Mouse (Mus musculus) adrenal gland, postnatal 36 days (tissue): Measurements from ENCODE around the gene Olfr1415. TPM values are rescaled to one million over a fixed set of nuclear protein-coding genes. Genes with fewer than 3 reads are reported as not detected.
"Not testable (repeated sequence)": the region's sequence is repeated elsewhere in the genome, so short reads cannot be mapped to it uniquely, and the experiment has no call there.

Source experiments
- DNase-seq, 2 experiments: peaks; one replicate each; pipeline ENCODE4 v3.0.0; 2021; ENCODE audit warnings: mixed read lengths in 1 of 2
- long read RNA-seq, 2 experiments: library from polyadenylated mRNA; stranded (forward); transcript quantifications; one replicate each; pipeline ENCODE4 v2.0.0; 2021; ENCODE audit warnings: borderline sequencing depth in 2 of 2
- total RNA-seq, 2 experiments: library from RNA; stranded (reverse); gene quantifications; 2 replicates each; pipeline ENCODE4 v1.2.3; 2021

Olfr1415 gene
- not detected for total RNA-seq
- long read RNA-seq, experiment 1, result 0 reads
- long read RNA-seq, experiment 2, result 0 reads

DNA sequence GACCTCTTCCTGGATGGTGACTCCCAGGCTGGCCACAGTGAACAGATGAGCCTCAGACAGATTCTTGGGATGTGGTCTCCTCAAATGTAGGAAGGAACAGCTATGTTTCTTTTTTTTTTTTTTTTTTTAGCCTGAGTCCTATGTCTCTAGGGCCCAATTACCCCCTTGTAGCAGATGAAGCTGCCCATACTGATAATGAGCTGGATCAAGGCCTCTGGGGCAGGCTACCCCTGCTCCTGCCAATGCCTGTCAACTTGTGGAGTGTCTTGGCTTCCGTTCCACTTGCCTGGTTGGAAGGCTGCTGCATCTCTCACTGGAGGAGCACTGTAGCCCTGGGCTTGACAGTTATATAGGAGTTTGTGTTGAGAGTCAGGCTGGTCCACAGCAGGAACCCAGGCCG is at the start of gene Olfr1415:
Gene Olfr1415 (minus strand): TSS at position 101 of the 400 bp plus-strand sequence.
- DNase-seq, result no peak

DNA sequence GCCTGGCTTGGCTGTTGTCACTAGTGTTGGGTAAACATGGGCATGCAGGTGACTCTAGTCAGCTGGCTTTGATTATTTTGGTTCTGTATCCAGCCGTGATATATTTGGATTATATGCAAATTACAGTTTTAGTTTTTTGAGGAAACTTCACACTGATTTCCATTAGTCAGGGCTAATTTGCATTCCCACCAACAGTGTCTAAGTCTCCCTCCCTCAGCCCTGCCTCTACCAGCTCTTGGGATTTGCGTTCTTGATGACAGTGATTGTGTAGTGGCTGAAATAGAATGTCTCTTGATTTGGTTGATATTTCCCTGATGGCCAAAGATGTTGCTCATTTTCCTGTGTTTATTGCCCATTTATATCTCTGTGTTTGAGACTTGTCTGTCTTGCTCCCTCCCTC is 43.2 kb upstream of the Olfr1415 start:
- no peak for DNase-seq

DNA sequence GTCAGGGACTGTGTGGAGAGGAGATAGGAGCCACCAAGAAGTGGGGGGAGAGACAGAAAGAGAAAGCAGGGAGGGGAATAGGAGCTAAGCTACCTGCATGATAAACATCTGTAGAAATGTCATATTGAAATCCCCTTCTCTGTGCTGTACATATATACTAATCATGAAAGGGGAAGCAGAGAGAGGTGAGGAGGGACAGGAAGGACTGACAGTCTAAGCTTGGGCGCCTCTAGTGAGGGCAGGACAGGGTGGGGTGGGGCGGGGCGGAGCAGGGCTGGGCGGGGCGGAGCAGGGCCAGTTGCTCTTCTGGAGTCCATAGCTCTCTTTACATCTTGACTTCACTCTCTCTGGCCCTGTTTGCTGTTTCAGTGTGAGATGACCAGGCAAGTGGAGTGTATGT is 41.1 kb upstream of the Olfr1415 start:
- no peak for DNase-seq

DNA sequence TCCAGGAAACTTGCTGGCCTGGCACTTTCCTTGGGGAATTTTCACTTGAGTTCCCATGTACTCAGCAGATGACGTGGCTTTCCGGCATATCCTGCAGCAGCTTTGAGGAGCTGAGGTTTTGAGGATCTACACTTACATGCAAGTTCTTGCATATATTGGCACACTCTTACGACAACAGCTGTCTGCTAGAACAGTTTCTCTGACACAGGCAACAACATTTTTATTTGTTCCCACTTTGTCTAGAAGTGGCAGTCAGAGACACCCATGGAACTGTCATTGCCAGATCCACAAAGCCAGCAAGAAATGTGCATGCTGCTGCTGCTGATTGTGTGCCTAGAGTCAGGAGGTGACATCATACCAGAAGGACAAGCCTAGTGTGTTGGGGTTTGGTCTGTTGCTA is 27.9 kb upstream of the Olfr1415 start:
- no peak for DNase-seq

DNA sequence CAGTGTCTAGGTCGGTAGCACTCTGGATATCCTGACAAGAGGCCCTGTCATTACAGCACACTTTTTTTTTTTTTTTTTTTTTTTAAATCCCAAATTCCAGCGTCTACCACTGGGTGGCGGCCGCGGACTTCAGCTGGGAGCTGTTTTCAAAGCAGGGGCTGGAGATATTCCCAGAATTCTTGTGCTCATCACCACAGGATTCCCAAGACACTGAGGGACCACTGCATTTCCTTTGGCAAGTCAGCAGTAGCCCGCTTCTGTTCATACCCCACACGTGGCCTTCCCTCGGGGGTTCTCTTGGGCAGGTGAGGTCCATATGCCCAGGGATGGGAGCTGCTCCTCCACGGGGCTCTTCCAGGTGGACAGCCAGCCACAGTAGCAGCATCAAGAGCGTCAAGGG is 25.5 kb upstream of the Olfr1415 start:
- peak; percentile 25 to 50 for DNase-seq

DNA sequence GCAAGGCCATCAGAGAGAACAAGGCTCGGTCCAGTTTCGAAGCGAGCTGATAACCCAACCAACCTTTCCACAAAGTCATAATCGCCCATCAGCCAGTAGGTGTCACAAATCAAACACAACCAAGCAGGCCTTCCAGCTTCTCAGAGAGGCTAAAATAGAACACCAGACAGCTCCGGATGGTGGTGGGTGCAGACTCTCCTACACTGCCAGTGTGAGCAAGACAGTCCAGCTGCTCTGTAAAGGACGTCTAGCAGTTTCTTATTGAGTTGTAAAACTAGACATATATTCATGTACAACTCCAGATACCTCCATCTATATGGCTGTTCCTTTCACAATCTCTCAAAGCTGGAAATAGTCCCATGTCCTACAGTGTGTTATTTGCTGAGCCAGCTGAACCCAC is 23.1 kb upstream of the Olfr1415 start:
- no peak for DNase-seq

DNA sequence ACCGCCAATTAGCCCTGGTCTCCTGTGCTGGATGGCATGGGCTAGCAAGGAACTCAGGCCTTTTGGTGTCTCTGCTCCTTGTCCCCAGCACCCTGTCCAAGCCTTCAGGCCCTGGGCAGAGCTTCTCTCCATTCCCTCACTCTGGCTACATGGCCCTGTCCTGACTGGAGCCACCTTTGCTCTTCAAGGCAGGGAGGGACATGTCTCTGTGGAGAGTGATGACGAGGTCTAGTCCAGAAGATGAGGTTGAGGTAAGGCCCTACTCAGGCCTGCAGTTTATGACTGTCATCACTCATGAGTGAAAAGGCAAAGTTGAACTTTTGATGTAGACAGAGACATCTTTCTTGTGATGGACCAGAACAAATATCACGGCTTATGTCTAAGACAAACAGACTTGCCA is 22.7 kb upstream of the Olfr1415 start, which contains the start of gene Olfr1414:
Gene Olfr1414 (minus strand): TSS at position 101 of the 400 bp plus-strand sequence.
- DNase-seq, result no peak

DNA sequence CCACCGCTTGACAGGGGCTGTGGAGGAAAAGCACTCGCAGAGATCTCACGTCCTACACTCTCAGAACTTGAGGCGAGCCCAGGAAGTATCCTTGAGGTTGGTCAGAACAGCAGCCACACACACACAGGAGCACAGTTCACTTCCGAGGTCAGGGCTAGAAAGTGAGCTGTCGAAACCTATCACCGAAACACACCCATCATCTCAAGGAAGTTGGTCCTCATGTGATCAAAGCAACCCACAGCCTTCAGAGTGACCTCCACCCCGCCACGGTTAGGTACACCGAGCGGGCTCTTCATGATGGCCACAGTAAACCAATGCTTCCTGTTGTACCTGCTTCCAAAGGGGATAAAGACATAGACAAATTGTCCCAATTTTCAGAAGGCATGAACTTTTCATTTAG is 19.5 kb upstream of the Olfr1415 start:
- peak in 1 of 2 experiments; percentile 2 for DNase-seq

DNA sequence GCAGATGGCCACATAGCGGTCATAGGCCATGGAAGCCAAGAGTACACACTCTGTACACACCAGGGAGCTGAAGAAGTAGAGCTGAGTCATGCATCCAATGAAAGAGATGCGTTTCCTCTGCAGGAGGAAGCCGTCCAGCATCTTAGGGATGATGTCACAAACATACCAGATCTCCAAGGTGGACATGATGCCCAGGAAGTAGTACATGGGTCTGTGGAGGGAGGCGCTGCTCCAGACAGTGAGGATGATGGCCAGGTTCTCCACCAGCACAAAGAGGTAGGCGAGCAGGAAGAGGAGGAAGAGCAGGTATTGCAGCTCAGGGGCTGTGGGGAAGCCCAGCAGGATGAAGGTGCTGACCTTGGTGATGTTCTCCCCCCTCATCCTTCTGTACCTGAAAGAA is 15.7 kb upstream of the Olfr1415 start:
- DNase-seq, result not testable (repeated sequence)

DNA sequence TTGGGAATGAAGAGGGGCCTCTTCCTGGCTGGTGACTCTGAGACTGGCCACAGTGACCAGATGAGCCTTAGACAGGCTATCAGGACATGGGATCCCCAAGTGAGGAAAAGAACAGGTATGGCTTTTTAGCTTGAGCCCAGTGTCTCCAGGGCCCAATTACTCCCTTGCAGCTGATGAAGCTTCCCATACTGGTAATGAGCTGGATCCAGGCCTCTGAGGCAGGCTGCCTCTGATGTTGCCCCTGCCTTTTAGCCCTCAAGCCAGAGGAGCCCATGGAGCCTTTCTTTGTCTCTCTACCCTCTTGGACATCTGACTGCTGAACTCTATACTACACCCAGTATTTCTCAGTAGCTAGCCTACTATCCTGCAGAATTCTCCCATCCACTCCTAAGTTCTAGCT is 10.9 kb downstream of the Olfr1415 start, which contains the start of gene Olfr1416:
Gene Olfr1416 (minus strand): TSS at position 101 of the 400 bp plus-strand sequence.
- no peak for DNase-seq

DNA sequence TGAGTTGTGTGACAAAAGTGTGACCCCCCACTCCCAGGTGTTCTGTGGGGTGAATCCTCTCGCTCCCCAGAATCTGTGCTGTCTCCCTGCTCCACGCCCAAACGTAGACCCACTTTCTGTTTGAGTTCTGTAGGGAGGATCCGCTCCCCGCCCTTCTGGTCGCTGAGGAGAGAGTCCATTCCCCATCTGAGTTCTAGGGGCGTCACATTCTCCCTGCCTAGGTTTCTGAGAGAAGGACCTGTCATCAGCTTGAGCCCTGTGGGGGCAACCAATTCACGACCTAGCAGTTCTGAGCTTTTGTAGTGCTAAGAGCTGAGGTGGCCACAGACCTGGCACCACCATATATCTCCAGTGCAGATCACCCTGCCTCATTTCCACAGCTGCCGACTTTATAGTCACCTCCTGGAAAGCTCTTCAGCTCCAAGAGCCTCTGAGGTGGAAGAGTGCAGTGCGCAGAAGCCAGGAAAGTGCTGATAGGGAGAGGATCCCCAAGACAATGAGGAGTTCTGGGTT is 21.8 kb downstream of the Olfr1415 start:
- DNase-seq, result no peak

DNA sequence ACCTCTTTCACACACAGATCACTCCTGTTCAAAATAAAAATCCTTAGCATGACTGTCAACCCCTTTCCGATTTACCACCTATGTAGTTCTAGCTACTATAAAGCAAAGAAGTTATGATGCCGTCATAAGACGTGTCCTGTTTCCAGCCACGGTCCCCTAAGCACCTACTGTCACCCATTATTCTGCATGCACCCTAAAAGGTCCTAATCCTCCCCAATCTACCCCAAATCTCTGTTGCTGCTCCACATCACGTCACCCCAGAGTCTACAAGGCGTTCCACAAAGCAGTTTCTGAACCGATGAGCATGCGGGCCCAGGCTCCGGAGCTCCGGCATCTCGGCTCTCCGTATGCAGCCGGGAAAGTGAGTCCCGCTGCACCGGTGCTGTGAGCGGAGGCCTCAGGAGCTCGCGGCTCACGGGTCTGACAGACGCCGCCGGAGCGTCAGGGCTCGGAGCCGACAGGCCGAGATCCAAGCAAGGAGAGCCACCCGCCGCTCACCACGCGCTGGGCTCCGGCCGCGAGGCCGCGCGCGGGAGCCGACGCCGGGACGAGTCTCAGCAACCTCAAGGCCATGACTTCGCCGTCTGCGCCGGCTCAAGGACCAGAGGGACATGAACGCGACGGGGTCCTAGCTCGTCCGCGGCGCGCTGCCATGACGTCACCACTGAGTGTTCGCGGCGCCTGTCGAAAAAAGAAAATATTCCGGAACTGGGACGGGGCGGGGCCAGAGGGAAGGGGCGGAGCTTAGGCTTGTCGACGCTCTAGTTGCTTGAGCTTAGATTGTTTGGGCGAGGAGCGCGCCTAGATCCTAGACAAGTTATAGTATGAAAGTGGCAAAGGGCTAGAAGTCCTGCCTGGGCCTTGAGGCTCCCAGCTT is 22.5 kb downstream of the Olfr1415 start, which contains the start of gene Ndufa10:
Gene Ndufa10 (minus strand): TSS at position 696 of the 877 bp plus-strand sequence.
- DNase-seq, result peak; percentile 94 to 96

DNA sequence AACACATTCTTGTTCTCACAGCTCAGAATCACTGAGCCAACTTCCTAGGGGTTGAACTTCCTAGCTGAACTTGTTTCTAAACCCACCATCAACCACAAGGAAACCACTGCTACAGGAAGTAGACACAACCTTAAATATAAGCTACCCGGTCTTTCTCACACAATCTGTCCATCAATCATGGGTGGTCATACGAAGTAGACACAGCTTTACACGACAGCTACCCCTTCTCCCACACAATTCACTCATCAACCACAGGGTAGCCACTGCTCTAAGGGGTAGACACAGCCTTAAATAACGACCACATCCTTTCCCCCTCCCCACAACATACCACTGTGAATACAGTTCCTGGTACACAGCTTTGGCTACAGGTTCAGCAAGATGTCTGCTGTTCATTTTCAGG is 27.0 kb downstream of the Olfr1415 start:
- DNase-seq, result no peak

DNA sequence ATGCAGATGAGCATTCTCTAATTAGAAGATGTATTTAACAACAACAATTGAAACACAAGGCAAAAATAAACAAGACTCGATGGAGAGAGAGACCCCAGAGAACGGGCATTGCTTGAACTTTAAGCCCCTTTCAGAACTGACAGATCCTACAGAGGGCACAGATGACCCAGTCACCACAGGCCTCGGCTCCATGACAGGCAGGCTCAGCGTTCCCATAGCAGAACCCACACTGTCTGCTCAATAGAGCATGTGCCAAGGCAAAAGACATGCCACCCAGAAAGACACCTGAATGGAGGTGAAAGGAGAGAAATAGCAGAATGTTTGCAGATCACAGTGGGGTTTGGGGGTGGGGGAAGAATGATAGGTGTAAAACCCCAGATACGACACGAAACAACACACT is 37.5 kb downstream of the Olfr1415 start:
- DNase-seq, result no peak

DNA sequence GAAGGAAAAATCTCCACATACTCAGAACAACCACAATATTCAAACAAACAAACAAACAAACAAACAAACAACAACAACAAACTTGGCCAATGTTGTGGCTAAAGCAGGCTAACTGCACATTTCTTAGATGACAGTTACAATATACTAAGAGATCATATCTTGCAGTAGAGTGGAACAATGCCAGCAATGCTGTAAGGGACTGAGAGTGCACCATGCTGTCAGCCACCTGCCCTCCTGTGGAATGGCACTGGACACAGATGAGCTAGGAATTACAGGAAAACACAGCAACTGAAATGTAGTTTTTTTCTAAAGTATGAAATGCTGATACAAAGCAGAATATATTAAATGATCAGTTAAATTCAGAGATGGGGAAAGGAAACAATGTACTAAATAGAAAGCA is 38.1 kb downstream of the Olfr1415 start:
- DNase-seq, result no peak

DNA sequence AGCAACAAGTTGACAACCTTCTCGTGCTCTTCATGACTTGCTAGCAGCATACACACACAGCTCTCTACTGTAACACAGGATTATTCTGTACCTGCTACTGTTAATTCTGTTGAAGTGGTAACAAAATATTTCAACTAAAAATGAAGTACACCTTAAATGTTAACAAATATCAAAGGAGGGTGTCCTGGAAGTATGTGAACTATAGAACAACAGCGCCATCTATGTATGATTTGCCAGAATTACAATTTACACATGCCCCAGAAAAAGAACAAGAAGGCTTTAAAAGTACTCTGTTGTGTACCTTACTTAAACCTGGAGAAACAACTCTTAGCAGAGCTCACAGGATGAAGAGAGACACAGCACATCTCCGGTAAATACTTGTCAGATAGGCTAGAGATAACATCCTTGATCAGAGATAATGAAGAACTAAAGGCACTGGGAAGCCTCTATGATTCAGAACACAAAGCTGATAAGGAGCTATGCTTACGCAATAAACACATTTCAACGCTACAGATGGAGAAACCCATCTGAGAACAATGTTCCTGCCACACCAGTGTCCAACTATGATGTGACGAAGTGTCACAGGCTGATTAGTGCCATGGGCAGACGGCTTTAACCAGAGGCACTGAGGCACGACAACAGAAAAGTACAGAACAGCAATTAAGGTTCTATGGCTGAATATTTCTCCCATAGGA is 42.0 kb downstream of the Olfr1415 start:
- peak; percentile 15 to 40 for DNase-seq

DNA sequence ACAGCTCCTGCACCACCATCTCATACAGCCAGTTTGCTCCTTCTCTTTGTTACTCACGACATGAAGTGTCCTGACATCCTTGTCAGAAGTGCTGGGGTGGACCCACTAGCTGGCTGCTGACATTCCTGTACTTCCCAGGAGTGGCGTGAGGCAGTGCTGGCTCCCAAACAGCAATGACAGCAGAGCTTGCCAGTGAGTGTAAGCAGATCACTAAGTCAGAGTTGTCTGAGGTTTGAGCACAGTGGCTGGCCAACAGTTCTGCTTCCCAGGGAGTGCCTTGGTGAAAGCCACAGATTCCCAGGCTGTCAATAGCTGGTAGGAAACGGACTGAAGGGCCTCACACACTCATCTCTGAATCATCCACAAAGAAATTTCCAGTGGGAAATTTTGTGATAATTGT is 47.6 kb downstream of the Olfr1415 start:
- no peak for DNase-seq

DNA sequence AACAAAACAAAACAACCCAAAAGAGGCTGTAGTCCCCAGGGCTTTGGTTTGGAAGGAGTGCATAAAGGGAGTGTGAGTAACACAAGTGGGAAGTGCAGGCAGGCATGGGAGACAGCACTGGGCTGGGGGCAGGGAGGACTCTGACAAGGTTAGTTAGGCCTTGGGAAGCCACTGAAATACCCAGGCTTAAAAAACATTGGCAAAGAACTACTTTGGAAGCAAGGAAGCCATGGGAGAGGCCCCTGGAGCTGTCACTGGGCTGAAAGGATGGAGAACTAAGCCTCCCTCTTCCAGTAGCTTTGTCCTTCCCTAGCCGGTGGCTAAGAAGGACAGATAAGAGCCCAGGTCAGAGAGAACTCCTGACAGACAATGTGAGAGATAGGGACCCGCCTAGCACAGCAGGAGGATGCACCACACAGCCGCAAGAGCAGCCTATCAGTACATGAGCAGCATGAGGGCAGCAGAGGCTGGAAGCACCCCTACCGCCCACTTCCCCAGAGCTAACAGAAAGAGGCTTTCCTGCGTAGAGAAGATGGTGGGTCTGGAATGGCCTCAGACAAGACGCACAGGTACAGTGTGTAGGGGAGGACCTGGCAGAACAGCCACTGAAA is 54.3 kb downstream of the Olfr1415 start:
- DNase-seq, result peak; percentile 77 to 79

DNA sequence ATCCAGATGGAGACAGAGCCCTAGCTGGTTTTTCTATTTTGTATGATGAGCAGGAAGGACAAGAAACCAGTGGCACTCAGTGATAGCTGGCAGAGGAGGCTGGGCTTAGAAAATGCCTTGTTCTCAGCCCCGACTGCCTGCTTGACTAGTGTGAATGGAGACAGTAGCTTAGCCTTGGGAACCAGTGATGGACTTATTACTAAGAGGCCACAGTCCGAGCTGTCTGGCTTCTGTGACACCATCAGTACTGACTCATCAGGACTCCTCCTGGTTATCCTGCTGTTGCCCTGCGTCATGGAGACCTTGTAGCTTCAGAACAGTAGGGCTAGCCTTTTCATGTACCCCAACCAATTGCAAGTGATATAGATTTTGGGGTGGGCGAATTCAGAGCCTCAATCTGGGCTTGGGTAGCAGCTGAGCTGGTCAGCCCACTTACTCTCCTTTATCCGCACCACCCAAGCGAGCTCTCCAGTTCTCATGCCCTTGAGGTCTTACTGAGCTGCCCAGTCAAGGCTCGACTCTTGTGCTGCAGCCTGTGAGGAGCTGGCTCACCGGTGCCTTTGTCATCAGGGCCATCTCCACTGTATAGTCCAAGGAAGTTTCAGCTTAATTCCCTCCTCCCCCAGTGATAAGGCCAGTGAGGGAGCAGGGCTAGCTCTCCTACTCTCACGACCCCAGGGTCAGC is 55.7 kb downstream of the Olfr1415 start:
- peak; percentile 42 to 63 for DNase-seq
